Mouse (Mus musculus) MEL (cell line): ENCODE data around the gene Fbn1. TPM values are rescaled to one million over a fixed set of nuclear protein-coding genes. Genes with fewer than 3 reads are reported as not detected.

ENCODE experiments used
- DNase-seq: peaks from one replicate; pipeline ENCODE4 v3.0.0; 2011; ENCODE audit warnings: low read depth, low spot score
- H3K27ac ChIP-seq: 2 replicates; pipeline ENCODE4 v1.5.1; 2012; ENCODE audit warnings: low read depth, mild to moderate bottlenecking, control low read depth, low read length, moderate library complexity; ENCODE audit not compliant: control insufficient read depth
- H3K27me3 ChIP-seq, 2 experiments: fragments of 150-350 bp in 1 of 2; sonication (generic) in 1 of 2; 2 replicates each; pipeline ENCODE4 v1.6.1; 2012; ENCODE audit warnings: low read length in 2 of 2, mild to moderate bottlenecking in 2 of 2, improper control_type of control experiment in 1 of 2, moderate library complexity in 1 of 2; ENCODE audit not compliant: insufficient read depth in 2 of 2, control insufficient read depth in 1 of 2
- H3K36me3 ChIP-seq, 2 experiments: 2 replicates each; pipeline ENCODE4 v1.6.1; 2012 to 2014; ENCODE audit warnings: low read length in 2 of 2, improper control_type of control experiment in 1 of 2, inconsistent platforms in 1 of 2, mild to moderate bottlenecking in 1 of 2; ENCODE audit not compliant: insufficient read depth in 2 of 2, control insufficient read depth in 1 of 2
- H3K4me1 ChIP-seq, 2 experiments: fragments of 150-350 bp in 1 of 2; sonication (generic) in 1 of 2; 2 replicates each; pipeline ENCODE4 v1.6.1; 2012; ENCODE audit warnings: low read length in 2 of 2, improper control_type of control experiment in 1 of 2, mild to moderate bottlenecking in 1 of 2; ENCODE audit not compliant: insufficient read depth in 2 of 2, control insufficient read depth in 1 of 2
- H3K4me3 ChIP-seq, 2 experiments: fragments of 150-350 bp in 1 of 2; sonication (generic) in 1 of 2; 2 replicates each; pipeline ENCODE4 v1.5.1; 2012; ENCODE audit warnings: low read depth in 2 of 2, low read length in 2 of 2, mild to moderate bottlenecking in 2 of 2, moderate library complexity in 2 of 2, control low read depth in 1 of 2, improper control_type of control experiment in 1 of 2; ENCODE audit not compliant: control insufficient read depth in 1 of 2, insufficient read depth in 1 of 2
- H3K79me2 ChIP-seq: 2 replicates; pipeline ENCODE4 v1.6.1; 2012; ENCODE audit warnings: mild to moderate bottlenecking, low read length, moderate library complexity; ENCODE audit not compliant: control insufficient read depth, poor library complexity, insufficient read depth
- H3K9ac ChIP-seq: 2 replicates; pipeline ENCODE4 v1.6.1; 2012; ENCODE audit warnings: low read depth, mild to moderate bottlenecking, control low read depth, low read length, moderate library complexity; ENCODE audit not compliant: control insufficient read depth, poor library complexity, severe bottlenecking
- H3K9me3 ChIP-seq: fragments of 150-350 bp; sonication (generic); replicated peaks from 2 replicates; pipeline ENCODE4 v1.6.1; 2012; ENCODE audit warnings: mild to moderate bottlenecking, low read length, improper control_type of control experiment, moderate library complexity; ENCODE audit not compliant: insufficient read depth
- BHLHE40 ChIP-seq: IDR thresholded peaks from 2 replicates; pipeline ENCODE4 v1.6.1; 2012; ENCODE audit warnings: low read depth, mild to moderate bottlenecking, inconsistent platforms, low read length, improper control_type of control experiment, borderline replicate concordance
- ELF1 ChIP-seq: IDR thresholded peaks from 2 replicates; pipeline ENCODE4 v1.6.1; 2014; ENCODE audit warnings: low read depth, mild to moderate bottlenecking, inconsistent platforms, low read length, improper control_type of control experiment, moderate library complexity
- EP300 ChIP-seq, 2 experiments: IDR thresholded peaks; 2 replicates each; pipeline ENCODE4 v1.6.1; 2011; ENCODE audit warnings: improper control_type of control experiment in 2 of 2, low read length in 2 of 2, low read depth in 1 of 2, mild to moderate bottlenecking in 1 of 2
- ETS1 ChIP-seq: IDR thresholded peaks from 2 replicates; pipeline ENCODE4 v1.6.1; 2012; ENCODE audit warnings: low read depth, mild to moderate bottlenecking, inconsistent platforms, low read length, improper control_type of control experiment, moderate library complexity
- GABPA ChIP-seq: IDR thresholded peaks from 2 replicates; pipeline ENCODE4 v1.6.1; 2012; ENCODE audit warnings: low read depth, mild to moderate bottlenecking, inconsistent platforms, low read length, improper control_type of control experiment, moderate library complexity
- GATA1 ChIP-seq: IDR thresholded peaks from 2 replicates; pipeline ENCODE4 v1.6.1; 2011; ENCODE audit warnings: low read depth, low read length, improper control_type of control experiment
- HCFC1 ChIP-seq: IDR thresholded peaks from 2 replicates; pipeline ENCODE4 v1.6.1; 2012; ENCODE audit warnings: low read depth, mild to moderate bottlenecking, inconsistent platforms, low read length, improper control_type of control experiment, moderate library complexity
- KAT2A ChIP-seq: conservative IDR thresholded peaks from 2 replicates; pipeline ENCODE4 v1.6.1; 2012; ENCODE audit warnings: low read depth, low read length, improper control_type of control experiment, inconsistent platforms
- MAX ChIP-seq: IDR thresholded peaks from 2 replicates; pipeline ENCODE4 v1.6.1; 2011; ENCODE audit warnings: low read length, improper control_type of control experiment
- MXI1 ChIP-seq: IDR thresholded peaks from 2 replicates; pipeline ENCODE4 v1.6.1; 2011; ENCODE audit warnings: mild to moderate bottlenecking, low read depth, low read length, improper control_type of control experiment
- MYC ChIP-seq: IDR thresholded peaks from 2 replicates; pipeline ENCODE4 v1.6.1; 2011; ENCODE audit warnings: low read depth, mild to moderate bottlenecking, low read length, improper control_type of control experiment, moderate library complexity
- NRF1 ChIP-seq: IDR thresholded peaks from 2 replicates; pipeline ENCODE4 v1.6.1; 2014; ENCODE audit warnings: low read depth, mild to moderate bottlenecking, inconsistent platforms, low read length, improper control_type of control experiment, moderate library complexity; ENCODE audit not compliant: poor library complexity, insufficient read depth, severe bottlenecking
- POLR2A ChIP-seq, 2 experiments: IDR thresholded peaks; 2 replicates each; pipeline ENCODE4 v1.6.1; 2011 to 2012; ENCODE audit warnings: low read length in 2 of 2, mild to moderate bottlenecking in 2 of 2, control low read depth in 1 of 2, improper control_type of control experiment in 1 of 2, low read depth in 1 of 2, moderate library complexity in 1 of 2; ENCODE audit not compliant: control insufficient read depth in 1 of 2, insufficient read depth in 1 of 2, poor library complexity in 1 of 2
- SIN3A ChIP-seq: IDR thresholded peaks from 2 replicates; pipeline ENCODE4 v1.6.1; 2012; ENCODE audit warnings: low read length, improper control_type of control experiment, inconsistent platforms
- SMC3 ChIP-seq: IDR thresholded peaks from 2 replicates; pipeline ENCODE4 v1.6.1; 2011; ENCODE audit warnings: low read depth, low read length, improper control_type of control experiment
- TAL1 ChIP-seq: IDR thresholded peaks from 2 replicates; pipeline ENCODE4 v1.6.1; 2012; ENCODE audit warnings: mild to moderate bottlenecking, inconsistent platforms, low read length, moderate library complexity, mixed read lengths
- ZMIZ1 ChIP-seq: IDR thresholded peaks from 2 replicates; pipeline ENCODE4 v1.6.1; 2012; ENCODE audit warnings: low read depth, mild to moderate bottlenecking, inconsistent platforms, low read length, improper control_type of control experiment, moderate library complexity
- polyA plus RNA-seq, 2 experiments: library from polyadenylated mRNA; stranded (reverse) in 1 of 2; unstranded in 1 of 2; fragments of >175 nt in 1 of 2; fragments of >200 nt in 1 of 2; gene quantifications; 2 replicates each; pipeline versions ENCODE4 v1.2.1 to v1.2.4; 2012; ENCODE audit warnings: low replicate concordance in 2 of 2, low read depth in 1 of 2; ENCODE audit not compliant: insufficient read length in 2 of 2, insufficient read depth in 1 of 2, missing spikeins in 1 of 2
- total RNA-seq: library from RNA; depleted of rRNA; stranded (reverse); fragments of 300-350 nt; gene quantifications from 2 replicates; pipeline ENCODE4 v1.2.3, GENCODE M21; 2012

The Fbn1 gene
- total and polyA plus RNA-seq, 3 experiments = 0.01 TPM; not detected in 2

- no peak overlapping the region for H3K9ac ChIP-seq
- H3K4me1 ChIP-seq = no peaks in the 10 kb centered on the region
- no peak overlapping the region for H3K4me3 ChIP-seq
- no peaks in the 10 kb centered on the region for H3K9me3 ChIP-seq
- H3K27me3 ChIP-seq = peaks cover 0 to 1% of the 10 kb centered on the region in 2 experiments; a peak in 1 of 4 replicates
- H3K79me2 ChIP-seq = no peaks in the 10 kb centered on the region
- H3K27ac ChIP-seq = no peak overlapping the region
- no peaks in the 10 kb centered on the region for H3K36me3 ChIP-seq
- no peak for DNase-seq
- TF ChIP-seq SMC3 = no peak
- TF ChIP-seq, all 39 proteins: peak for 0
These were observed 33.1 kb downstream of the Fbn1 start for GRCm38 (mm10) chr2:125474690-125475089.

DNA sequence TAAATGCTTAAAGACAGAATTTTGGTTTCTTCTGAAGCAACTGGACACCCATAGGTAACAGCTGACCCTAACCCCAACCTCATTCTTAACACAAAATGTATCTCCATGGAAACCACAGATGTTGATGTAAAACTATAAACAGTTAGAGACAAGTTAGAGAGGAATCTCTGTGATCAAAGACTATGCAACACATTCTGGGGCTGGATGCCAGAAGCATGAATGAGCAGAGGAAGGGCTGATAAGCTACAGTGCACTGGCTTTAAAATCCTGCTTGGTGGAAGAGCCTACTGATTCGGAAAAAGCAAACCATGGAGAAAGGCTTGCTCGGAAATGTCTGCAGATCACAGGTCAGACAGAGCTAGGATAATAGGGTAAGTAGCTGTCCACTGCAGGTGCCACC is 34.6 kb downstream of the Fbn1 start:
- H3K4me1 ChIP-seq = no peaks in the 10 kb centered on the region
- H3K27ac ChIP-seq = no peak overlapping the region
- DNase-seq = no peak
- H3K79me2 ChIP-seq = no peaks in the 10 kb centered on the region
- H3K36me3 ChIP-seq = no peaks in the 10 kb centered on the region
- H3K27me3 ChIP-seq = peaks cover 0 to 1% of the 10 kb centered on the region in 2 experiments; a peak in 1 of 4 replicates
- no peak overlapping the region for H3K9ac ChIP-seq
- no peaks in the 10 kb centered on the region for H3K9me3 ChIP-seq
- TF ChIP-seq KAT2A (no peak), BHLHE40 (no peak)
- H3K4me3 ChIP-seq = no peak overlapping the region

- TF ChIP-seq ELF1 (no peak), BHLHE40 (no peak), ZMIZ1 (no peak), POLR2A (IDR thresholded peaks at IDR 0.05; ENCODE audit: control insufficient read depth in 1 of 2, insufficient read depth in 1 of 2, low read depth in 1 of 2, low read length in 2 of 2, poor library complexity in 1 of 2) (no peak), EP300 (IDR thresholded peaks at IDR 0.05; ENCODE audit: low read depth in 1 of 2, low read length in 2 of 2) (no peak), GATA1 (no peak), SIN3A (no peak), MAX (no peak), GABPA (no peak), MYC (no peak), NRF1 (no peak), HCFC1 (no peak), TAL1 (no peak), MXI1 (no peak), ETS1 (no peak)
- H3K27me3 ChIP-seq = peaks cover 0 to 1% of the 10 kb centered on the region in 2 experiments; a peak in 1 of 4 replicates
- no peak overlapping the region for H3K27ac ChIP-seq
- no peaks in the 10 kb centered on the region for H3K4me1 ChIP-seq
- H3K9me3 ChIP-seq = no peaks in the 10 kb centered on the region
- no peak overlapping the region for H3K9ac ChIP-seq
- H3K36me3 ChIP-seq = no peaks in the 10 kb centered on the region
- no peak for DNase-seq
- no peaks in the 10 kb centered on the region for H3K79me2 ChIP-seq
- no peak overlapping the region for H3K4me3 ChIP-seq
These were observed 36.1 kb downstream of the Fbn1 start for GRCm38 (mm10) chr2:125471721-125472120.
